Mouse (Mus musculus): Measurements from ENCODE around the gene Lag3.

Lag3 gene

GRCm38 (mm10) chr6:124919695-124920317, 8.3 kb upstream of the Lag3 start, which contains the start of gene Ptms:
Gene Ptms, minus strand, starts transcription at chr6:124920103.
- peak; percentile 98 for DNase-seq

GRCm38 (mm10) chr6:124918890-124919627, 7.6 kb upstream of the Lag3 start:
- DNase-seq, result no peak

DNA sequence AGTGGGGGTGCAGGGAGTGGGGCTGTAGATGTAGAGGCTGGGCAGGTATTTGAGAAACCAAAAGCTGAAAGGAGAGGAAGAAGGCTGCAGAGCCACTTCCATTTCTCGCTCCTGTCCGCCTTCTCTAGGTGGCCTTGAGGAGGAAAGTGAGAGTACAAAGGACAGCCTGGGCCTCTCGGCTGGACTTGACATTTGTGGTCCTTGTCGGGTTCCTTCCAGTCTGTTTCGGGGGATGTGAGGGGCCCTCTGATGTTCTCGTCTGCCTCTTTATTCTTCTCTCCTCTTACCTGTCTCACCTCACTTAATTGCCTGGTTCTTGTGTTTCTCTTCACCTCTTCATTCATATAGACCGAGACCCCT, 6.8 kb upstream of the Lag3 start:
- DNase-seq, result no peak

DNA sequence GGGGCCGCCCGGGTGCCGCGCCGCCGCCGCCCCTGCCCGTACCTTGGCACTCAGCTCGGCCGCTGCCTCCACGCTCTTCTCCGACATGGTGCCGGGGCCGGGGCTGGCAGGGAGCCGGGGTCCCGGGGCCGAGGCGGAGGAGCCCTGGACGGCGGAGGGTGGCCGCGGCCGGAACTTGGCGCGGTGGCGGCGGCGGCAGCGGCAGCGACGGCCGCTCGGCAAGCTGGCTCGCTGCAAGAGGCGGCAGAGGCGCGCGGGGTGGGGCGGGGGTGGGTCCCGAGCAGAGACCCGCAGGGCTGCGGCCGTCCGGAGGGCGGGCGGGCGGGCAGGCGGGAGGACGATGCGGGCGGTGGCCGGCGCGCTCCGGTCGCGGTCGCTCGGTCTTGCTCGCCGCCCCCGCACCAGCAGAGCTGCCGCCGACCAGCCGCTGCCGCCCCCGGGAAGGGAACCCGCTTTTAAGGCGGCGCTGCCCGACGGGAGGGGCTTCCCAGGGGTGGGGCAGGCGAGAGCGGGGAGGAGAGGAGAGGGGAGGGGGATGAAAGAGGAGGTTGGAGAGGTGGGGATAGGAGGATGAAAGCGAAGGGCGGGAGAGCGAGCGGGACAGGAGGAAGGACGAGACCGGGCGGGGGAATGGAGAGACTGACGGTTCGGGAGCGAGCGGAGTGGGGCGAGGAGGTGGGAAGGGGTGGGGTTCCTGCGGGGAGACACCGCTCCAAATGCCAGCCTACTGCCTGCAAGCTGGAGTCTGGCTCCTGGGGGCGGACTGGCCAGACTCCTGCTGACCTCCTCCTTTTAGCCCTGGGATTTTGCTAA, 6.2 kb upstream of the Lag3 start:
- peak; percentile 94 for DNase-seq

DNA sequence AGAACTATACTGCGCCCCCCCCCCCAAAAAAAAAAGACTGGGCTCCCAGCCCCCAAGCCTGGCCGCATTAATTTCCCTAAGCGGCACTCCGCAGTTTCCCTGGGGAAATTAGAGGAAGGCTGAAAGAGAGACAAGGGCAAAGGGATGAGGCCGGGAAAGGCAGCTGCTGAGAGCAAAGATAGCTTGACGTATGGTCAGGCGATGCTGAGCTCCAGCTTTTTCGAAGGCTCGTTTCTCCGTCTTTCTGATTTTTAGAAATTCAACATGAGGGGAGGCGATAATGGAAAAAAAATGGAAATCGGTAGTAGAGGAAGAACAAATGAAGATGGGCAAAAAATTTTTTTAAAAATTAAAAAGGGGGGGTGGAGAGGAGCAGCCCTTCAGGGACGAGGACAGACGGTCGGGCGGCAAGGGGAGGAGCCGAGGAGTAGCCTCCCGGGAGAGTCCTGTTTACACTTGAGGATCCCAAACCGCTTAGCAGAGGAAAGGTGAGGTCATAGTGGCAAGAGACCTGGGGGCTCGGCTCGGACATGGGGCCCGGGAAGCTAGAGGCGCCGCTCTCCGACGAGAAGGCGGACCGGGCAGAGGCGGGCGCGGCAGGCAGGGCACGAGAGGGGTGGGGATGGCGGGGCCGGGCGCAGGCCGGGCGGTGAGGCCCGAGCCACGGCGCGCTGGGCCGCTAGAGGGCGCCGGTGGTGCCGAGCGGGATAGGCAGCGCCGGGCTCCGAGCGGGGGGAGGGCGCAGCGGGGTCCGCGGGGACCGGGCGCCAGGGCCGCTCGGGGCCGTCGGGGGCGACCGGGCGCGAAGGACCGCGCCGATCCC, 5.4 kb upstream of the Lag3 start:
- DNase-seq, result peak; percentile 92

GRCm38 (mm10) chr6:124915942-124916694, 4.6 kb upstream of the Lag3 start:
- no peak for DNase-seq

DNA sequence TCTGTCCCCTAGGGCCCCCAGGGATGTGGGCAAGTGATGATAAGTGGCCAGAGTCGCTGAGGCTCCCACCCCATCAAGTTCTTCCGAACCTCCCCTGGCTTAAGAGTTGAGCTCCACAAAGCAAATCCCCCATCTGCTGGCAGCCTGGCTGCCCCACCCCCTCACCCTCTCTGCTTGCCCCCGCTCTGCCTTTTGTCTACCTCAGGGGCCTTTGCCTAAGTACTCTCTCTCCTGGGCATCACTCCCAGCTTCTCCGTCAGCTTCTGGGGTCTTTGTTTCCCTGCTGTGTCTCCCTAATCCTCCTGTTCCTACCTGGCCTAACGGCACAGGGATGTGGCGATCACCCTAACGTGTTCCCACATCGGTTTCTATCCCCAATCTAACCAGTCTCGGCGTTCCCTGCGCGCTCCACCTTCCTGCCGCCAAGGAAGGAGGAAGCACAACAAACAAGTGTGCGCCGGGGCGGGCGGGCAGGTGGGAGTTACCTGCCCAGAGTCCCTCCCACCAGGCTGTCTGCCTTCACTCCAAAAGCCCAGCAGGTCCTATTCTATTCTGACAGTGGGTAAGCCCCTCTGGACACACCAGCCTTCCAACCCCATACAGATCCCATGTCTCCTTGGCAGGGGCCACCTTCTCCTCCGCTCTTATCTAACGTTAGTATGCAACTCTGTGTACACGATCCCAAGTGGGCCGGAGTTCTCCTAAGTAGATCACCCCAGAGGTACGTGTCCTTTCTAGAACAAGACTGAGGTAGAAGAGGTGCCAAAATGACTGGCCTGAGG, 3.8 kb upstream of the Lag3 start:
- peak; percentile 50 for DNase-seq

DNA sequence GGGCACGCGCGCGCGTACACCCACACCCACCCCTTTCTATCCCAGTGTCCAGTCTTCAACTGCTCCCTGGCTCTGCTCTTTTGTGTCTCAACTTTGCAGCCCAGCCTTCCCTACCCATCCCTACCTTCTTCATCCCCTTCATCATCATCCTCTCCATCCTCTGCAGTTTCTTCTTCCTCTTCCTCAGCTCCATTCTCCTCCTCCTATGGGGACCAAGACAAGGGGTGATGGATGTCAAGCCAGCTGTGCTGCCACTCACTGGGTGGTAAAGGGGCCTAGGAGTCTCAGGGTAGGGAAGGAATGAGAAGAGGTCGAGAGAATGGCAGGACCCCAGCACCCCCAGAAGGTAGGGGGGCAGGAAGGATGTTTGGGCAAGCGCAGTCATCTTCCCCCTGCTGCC, 3.0 kb upstream of the Lag3 start:
- DNase-seq, result no peak

GRCm38 (mm10) chr6:124913721-124914285, 2.3 kb upstream of the Lag3 start:
- peak; percentile 23 for DNase-seq

DNA sequence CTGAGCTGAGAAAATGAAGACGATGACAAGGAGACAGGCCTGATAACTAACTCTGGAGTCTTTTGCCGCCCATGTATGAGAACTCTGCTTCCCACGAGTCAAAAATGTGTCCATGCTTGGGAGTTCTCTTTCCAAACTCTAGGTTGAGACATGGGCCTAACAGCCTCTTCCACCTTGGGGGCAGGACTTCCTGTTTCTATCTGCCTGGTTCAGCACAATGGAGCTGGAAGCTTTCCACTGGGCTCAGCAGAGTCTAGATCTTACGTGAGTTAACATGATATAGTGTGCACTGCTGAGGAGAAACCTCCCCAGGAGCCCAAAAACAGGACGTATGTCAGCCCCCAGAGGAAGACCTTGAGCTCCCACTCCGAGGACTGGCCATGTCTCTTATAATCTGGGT, 1.7 kb upstream of the Lag3 start:
- no peak for DNase-seq

- peak; percentile 24 for DNase-seq
Observed at GRCm38 (mm10) chr6:124910032-124910431, 1.5 kb downstream of the Lag3 start.

DNA sequence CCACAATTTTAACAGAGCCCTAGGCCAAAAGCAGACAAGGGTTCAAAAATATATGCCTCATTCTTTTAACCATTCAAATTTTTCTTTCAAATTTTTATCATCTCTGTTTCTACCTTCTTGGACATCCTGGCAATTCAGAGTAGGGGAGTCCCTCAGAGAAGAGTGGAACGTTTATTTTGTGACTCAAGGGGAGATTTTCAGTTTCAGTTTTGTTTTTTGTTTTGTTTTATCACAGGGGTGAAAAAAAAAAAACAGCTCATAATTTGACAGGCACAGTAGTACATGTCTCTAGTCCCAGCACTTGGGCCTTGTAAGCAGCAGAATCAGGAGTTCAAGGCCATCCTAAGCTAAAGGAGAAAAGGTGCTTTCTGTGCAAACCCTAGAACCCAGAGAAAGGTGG, 3.7 kb downstream of the Lag3 start:
- DNase-seq, result no peak

- DNase-seq, result no peak
Observed at GRCm38 (mm10) chr6:124904991-124905860, 6.3 kb downstream of the Lag3 start.

DNA sequence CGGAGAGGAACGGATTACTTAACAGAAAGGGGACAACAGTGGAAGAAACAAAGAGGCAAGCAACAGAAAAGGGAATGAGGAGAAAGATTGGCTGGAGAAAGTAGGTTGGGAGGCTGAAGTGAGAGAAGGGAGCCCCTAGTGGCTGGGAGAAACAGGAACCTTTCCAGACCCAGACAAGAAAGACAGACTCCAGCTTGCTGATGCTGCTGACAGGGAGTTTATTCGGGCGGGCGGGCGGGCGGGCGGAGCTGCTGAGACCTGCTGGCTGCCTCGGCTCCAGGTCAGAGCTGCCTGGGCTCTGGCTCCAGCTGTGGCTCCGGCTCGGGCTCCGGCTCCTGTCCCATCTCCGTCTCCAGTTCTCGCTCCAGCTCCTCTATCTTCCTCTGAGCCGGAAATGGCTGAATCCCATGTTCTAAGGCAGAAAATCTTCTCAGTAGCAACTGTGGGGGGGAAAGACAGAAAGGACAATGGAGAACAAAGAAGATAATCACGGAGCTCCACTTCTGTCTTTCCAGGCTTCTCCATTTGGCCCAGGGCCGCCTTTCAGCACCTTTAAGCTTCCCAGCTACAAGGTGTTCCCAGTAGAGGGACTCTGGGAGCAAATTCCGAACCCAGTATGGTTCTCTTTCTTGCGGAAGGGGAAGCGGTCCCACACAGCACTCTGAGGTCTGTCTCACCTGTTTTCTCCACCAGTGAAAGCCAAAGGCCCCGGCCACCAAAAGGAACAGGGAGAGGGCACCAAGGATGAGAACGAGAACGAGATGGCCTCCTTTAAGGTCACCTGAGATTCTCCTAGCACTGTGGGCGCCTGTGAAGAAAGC, 7.1 kb downstream of the Lag3 start:
- DNase-seq, result peak; percentile 71

GRCm38 (mm10) chr6:124903580-124904151, 7.8 kb downstream of the Lag3 start:
- DNase-seq, result peak; percentile 98

DNA sequence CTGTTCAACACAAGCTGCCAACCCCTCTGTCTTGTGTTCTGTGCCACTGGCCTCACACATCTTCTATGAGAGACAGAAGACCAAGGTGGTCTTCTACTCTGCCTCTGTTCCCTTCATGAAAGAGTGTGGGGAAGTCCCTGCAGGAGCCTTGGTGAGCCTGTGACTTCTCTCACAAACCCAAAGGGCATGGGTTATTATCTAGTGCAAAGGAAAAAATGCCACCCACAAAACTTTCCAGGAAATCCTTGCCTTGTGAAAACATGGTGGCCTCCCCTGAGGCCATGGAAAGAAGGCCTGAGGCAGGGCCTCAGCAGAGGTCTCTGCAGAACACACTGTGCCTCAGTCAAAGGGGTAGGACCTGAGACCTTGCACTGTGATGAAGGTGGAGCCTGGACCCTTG, 9.7 kb downstream of the Lag3 start:
- no peak for DNase-seq

- no peak for DNase-seq
Observed at GRCm38 (mm10) chr6:124900801-124901480, 10.6 kb downstream of the Lag3 start.
